Mouse (Mus musculus) natural killer cell, adult 2 months (primary cell): Measurements from ENCODE around the gene Gm9639.
"Not testable (repeated sequence)": the region's sequence is repeated elsewhere in the genome, so short reads cannot be mapped to it uniquely, and the experiment has no call there.

Experiments used
- DNase-seq, 2 experiments: peaks; one replicate each; pipeline ENCODE4 v3.0.0; 2022; ENCODE audit warnings: low spot score in 2 of 2

The Gm9639 gene

GRCm38 (mm10) chr10:77753448-77753847 lies 41.4 kb downstream of the Gm9639 start:
- no peak for DNase-seq

DNA sequence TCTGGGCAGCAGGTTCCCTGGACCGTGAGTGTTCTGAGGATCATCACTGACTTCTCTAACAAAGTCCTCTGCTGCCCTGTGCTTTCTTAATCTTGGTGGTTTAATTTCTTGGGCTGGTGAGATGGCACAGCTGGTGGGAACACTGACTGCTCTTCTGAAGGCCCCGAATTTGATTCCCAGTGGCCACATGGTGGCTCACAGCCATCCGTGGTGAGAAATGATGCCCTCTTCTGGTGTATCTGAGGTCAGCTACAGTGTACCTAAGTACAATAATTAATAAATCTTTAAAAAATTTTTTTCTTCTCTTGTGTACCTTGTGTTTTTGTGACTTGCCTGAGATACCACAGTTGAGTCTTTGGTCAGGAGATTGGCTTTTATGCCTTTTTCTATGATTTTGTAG lies 42.6 kb downstream of the Gm9639 start:
- not testable (repeated sequence) for DNase-seq

DNA sequence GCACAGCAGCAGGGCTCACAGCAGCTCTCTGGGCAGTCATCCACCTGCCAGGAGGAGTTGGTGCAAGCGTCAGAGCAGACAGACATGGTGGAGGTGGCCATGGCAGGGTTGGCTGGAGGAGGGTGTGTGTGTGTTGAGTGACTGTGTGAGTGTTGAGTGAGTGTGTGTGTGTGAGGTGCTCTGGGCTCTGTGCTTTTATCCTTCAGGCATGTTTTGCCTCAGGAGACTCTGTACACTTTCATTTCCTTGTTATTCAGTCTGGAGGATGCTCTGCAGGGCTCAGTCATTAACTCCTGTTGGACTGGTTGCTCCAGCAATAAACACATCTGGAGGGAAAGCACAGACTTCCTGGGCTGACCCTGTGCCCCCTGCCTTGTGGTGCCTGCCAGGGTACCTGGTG lies 43.6 kb downstream of the Gm9639 start, which contains the start of gene Gm9736:
Gene Gm9736 (minus strand): TSS at position 101 of the 400 bp plus-strand sequence.
- not testable (repeated sequence) for DNase-seq

- not testable (repeated sequence) for DNase-seq
Observed at GRCm38 (mm10) chr10:77750686-77751085, 44.2 kb downstream of the Gm9639 start.
